Mouse (Mus musculus) gastrocnemius, adult 2 months (tissue): ENCODE measurements around the gene Dapl1. TPM values are rescaled to one million over a fixed set of nuclear protein-coding genes. Genes with fewer than 3 reads are reported as not detected.
A peak's percentile ranks its signal among the peaks of the same experiment; 100 is the strongest.

Source experiments
- DNase-seq: peaks from one replicate; pipeline ENCODE4 v3.0.0; 2022
- H3K27ac ChIP-seq: fragments of 200-600 bp; 2 replicates; pipeline ENCODE4 v1.8.1; 2022; ENCODE audit warnings: mild to moderate bottlenecking
- H3K4me3 ChIP-seq: fragments of 200-600 bp; 2 replicates; pipeline ENCODE4 v1.8.1; 2022; ENCODE audit warnings: mild to moderate bottlenecking, moderate library complexity
- CTCF ChIP-seq: fragments of 200-600 bp; IDR thresholded peaks from 2 replicates; pipeline ENCODE4 v1.8.1; 2022; ENCODE audit warnings: antibody characterized with exemption, mild to moderate bottlenecking, moderate library complexity
- intact Hi-C: fragments of 180-260 bp; cut with DNase I; formaldehyde crosslinking; loops from one replicate; pipeline ENCODE4 v1.15.1; 2025
- long read RNA-seq, 2 experiments: library from polyadenylated mRNA; stranded (forward); transcript quantifications; one replicate each; pipeline ENCODE4 v2.0.0; 2021
- total RNA-seq, 2 experiments: library from RNA; stranded (reverse); gene quantifications; 2 replicates each; pipeline ENCODE4 v1.2.3; 2021

Gene Dapl1
- not detected for total RNA-seq
- long read RNA-seq, experiment 1: 0 reads
- long read RNA-seq, experiment 2: 0 reads

DNA sequence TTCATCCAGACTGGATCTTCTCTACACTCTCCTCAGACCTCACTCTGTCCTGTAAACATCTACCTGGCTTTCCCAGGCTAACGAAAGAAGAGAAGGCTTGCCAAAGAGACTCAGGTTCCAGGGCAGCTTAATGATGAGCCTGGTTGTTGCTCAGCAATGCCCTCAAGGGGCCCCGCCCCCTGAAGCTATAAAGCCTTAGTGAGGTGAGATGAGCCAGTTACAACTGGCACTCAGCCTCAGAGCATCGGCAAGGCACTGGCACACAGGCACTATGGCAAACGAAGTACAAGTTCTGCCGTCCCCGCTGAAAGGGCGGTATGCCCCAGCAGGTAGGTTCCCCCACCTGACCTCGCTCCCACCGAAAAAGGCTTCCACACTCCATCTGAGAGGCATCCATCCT lies at the start of gene Dapl1:
Gene Dapl1 (plus strand): TSS at position 216 of the 400 bp plus-strand sequence.
- TF ChIP-seq CTCF: no peak
- DNase-seq: no peak
- H3K27ac ChIP-seq: no peak within 1 kb of the TSS
- no peak within 1 kb of the TSS for H3K4me3 ChIP-seq
- intact Hi-C loops: no loop called here

- Histone ChIP-seq H3K27ac (no peak overlapping the region), H3K4me3 (no peak overlapping the region)
- intact Hi-C loops: loop anchor here (5.0 to 10.0 kb wide), 4 partner anchors 273 to 960 kb away; partner anchors contain the start of genes Ccdc148, Gm17409 and Pkp4
- DNase-seq: no peak
- no peak for TF ChIP-seq CTCF
Measured at GRCm38 (mm10) chr2:59434820-59435219, 49.6 kb upstream of the Dapl1 start.

GRCm38 (mm10) chr2:59437684-59438393 lies 46.6 kb upstream of the Dapl1 start:
- Histone ChIP-seq H3K27ac (peak overlapping the region; percentile 89), H3K4me3 (peak overlapping the region; percentile 67)
- peak; percentile 62 for DNase-seq
- intact Hi-C loops: loop anchor here (5.0 to 10.0 kb wide), 4 partner anchors 276 to 963 kb away; partner anchors contain the start of genes Ccdc148, Gm17409 and Pkp4
- TF ChIP-seq CTCF: no peak

GRCm38 (mm10) chr2:59438479-59438935 lies 45.9 kb upstream of the Dapl1 start:
- peak; percentile 56 for DNase-seq
- peak; percentile 83 for TF ChIP-seq CTCF
- intact Hi-C loops: loop anchor here (5.0 to 10.0 kb wide), 4 partner anchors 276 to 964 kb away; partner anchors contain the start of genes Ccdc148, Gm17409 and Pkp4
- peak overlapping the region; percentile 89 for H3K27ac ChIP-seq
- H3K4me3 ChIP-seq: peak overlapping the region; percentile 67

DNA sequence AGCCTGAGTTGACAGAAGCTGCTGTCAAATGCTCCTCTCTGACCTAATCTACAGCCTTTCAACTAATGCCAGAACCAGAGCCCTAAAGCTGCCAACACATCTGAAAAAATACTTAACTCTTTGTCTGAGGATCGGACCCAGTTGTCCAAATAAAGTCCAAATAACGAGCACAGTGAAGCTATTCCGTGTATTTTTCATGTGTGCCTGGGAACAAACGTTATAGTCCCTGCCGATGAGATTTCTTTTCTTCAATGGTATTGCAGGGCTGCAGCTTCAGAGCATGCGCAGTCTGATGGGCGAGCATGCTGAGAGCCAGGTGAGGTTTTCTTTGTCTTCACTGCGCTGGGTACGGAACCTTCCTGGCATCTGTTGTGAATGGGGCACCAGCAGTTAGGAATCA lies 44.6 kb upstream of the Dapl1 start:
- no peak for DNase-seq
- intact Hi-C loops: loop anchor here (5.0 to 10.0 kb wide), 4 partner anchors 278 to 965 kb away; partner anchors contain the start of genes Ccdc148, Gm17409 and Pkp4
- peak overlapping the region; percentile 89 for H3K27ac ChIP-seq
- peak overlapping the region; percentile 18 for H3K4me3 ChIP-seq
- no peak for TF ChIP-seq CTCF

GRCm38 (mm10) chr2:59440481-59440880 lies 44.0 kb upstream of the Dapl1 start:
- intact Hi-C loops: no loop called here
- Histone ChIP-seq H3K4me3 (no peak overlapping the region), H3K27ac (peak overlapping the region; percentile 89)
- peak; percentile 92 for TF ChIP-seq CTCF
- DNase-seq: peak; percentile 66

GRCm38 (mm10) chr2:59441681-59442080 lies 42.8 kb upstream of the Dapl1 start:
- no peak overlapping the region for H3K4me3 ChIP-seq
- H3K27ac ChIP-seq: no peak overlapping the region
- intact Hi-C loops: no loop called here
- no peak for DNase-seq
- no peak for TF ChIP-seq CTCF

GRCm38 (mm10) chr2:59446671-59447070 lies 37.8 kb upstream of the Dapl1 start:
- H3K27ac ChIP-seq: no peak overlapping the region
- no peak for DNase-seq
- intact Hi-C loops: no loop called here
- no peak for TF ChIP-seq CTCF
- H3K4me3 ChIP-seq: no peak overlapping the region

GRCm38 (mm10) chr2:59447712-59448111 lies 36.7 kb upstream of the Dapl1 start:
- TF ChIP-seq CTCF: no peak
- no peak overlapping the region for H3K4me3 ChIP-seq
- H3K27ac ChIP-seq: no peak overlapping the region
- intact Hi-C loops: no loop called here
- DNase-seq: no peak

- TF ChIP-seq CTCF: no peak
- Histone ChIP-seq H3K27ac (no peak overlapping the region), H3K4me3 (no peak overlapping the region)
- DNase-seq: no peak
- intact Hi-C loops: no loop called here
Measured at GRCm38 (mm10) chr2:59448516-59448915, 35.9 kb upstream of the Dapl1 start.

- Histone ChIP-seq H3K4me3 (no peak overlapping the region), H3K27ac (no peak overlapping the region)
- TF ChIP-seq CTCF: no peak
- DNase-seq: no peak
- intact Hi-C loops: no loop called here
Measured at GRCm38 (mm10) chr2:59448921-59449320, 35.5 kb upstream of the Dapl1 start.

DNA sequence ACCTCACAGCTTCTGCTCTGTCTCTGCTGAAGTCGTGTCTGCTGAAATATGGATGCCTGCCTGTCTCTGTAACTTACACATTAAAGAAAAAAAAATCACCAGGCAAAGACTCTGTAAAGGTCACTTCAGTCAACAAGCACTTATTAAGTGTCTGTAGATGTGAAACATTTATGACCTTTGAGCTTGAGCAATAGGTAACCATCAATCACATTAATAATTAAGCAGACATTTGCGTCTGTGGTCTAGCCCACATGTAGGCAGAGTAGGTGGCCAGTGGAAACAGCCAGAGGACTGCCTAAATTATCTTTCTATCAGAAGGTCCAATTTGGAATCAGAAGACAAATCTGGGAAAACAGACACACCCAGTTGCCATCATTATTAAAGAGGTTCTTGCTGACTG lies 32.8 kb upstream of the Dapl1 start:
- no peak for DNase-seq
- intact Hi-C loops: no loop called here
- no peak overlapping the region for H3K4me3 ChIP-seq
- no peak for TF ChIP-seq CTCF
- H3K27ac ChIP-seq: no peak overlapping the region

DNA sequence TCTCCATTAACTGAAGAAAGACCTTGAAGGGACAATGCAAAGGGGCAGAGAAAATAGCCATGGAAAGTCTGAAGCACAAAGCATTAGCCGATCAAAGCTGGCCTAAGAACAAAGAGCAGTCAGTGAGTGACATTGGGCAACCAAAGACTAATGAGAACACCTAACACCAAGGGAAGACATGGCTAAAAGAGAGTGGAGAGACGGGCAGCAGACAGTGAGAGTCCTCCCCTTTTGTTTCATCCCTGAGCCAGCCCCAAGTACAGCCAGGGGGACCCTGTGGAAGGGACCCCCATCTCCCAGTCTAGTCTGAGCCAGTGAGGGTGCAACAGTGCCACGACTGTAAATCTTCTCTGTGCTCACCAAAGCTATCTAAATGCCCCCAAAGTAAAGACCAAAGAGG lies 32.4 kb upstream of the Dapl1 start:
- intact Hi-C loops: no loop called here
- no peak overlapping the region for H3K4me3 ChIP-seq
- no peak for DNase-seq
- no peak for TF ChIP-seq CTCF
- no peak overlapping the region for H3K27ac ChIP-seq
